Mouse (Mus musculus): ENCODE results near the gene Zfp457. TPM values are rescaled to one million over a fixed set of nuclear protein-coding genes. Genes with fewer than 3 reads are reported as not detected.
"Not testable (repeated sequence)": the region's sequence is repeated elsewhere in the genome, so short reads cannot be mapped to it uniquely, and the experiment has no call there.

The Zfp457 gene
- polyA plus RNA-seq (2015; fragmentation: Nextera tagmentation; extraction: Ambion mirVana), result 0.77 and 0.94 TPM in 2 replicates

GRCm38 (mm10) chr13:67305822-67306672, at the start of gene Zfp457:
Zfp457 (minus strand) TSS chr13:67306485.
- Histone ChIP-seq H3K27me3 (replicated peaks) (no peaks in the 10 kb centered on the region), H3K4me2 (peak within 1 kb of the TSS; percentile 94)
- 8% methylated on average over 16 of the region's 16 CpGs for WGBS

GRCm38 (mm10) chr13:67351854-67352253, 45.6 kb upstream of the Zfp457 start:
- Histone ChIP-seq H3K4me2 (no peak overlapping the region), H3K27ac (no peak overlapping the region), H3K4me1 (no peaks in the 10 kb centered on the region), H3K9me3 (no peaks in the 10 kb centered on the region), H3K4me3 (replicated peaks) (no peak overlapping the region), H3K9ac (no peak overlapping the region), H3K27me3 (replicated peaks) (no peaks in the 10 kb centered on the region), H3K36me3 (no peaks in the 10 kb centered on the region)
- no peak for ATAC-seq (ENCODE audit: insufficient read depth, low FRiP score, low read depth)

More at GRCm38 (mm10) chr13:67305822-67306672, at the start of gene Zfp457:
- H3K9me3 ChIP-seq, result no peaks in the 10 kb centered on the region
- H3K36me3 ChIP-seq, result no peaks in the 10 kb centered on the region
- H3K4me1 ChIP-seq, result no peaks in the 10 kb centered on the region
- peak within 1 kb of the TSS; percentile 72 for H3K4me3 ChIP-seq (replicated peaks)
- ATAC-seq (ENCODE audit: insufficient read depth, low FRiP score, low read depth), result peak; percentile 96
- H3K27ac ChIP-seq, result 0 out of 2 replicates have a peak within 1 kb of the TSS, but pooled peaks have one; percentile 44
- H3K9ac ChIP-seq, result peak within 1 kb of the TSS; percentile 82

GRCm38 (mm10) chr13:67343422-67343821, 37.1 kb upstream of the Zfp457 start:
- H3K4me2 ChIP-seq, result no peak overlapping the region
- ATAC-seq (ENCODE audit: insufficient read depth, low FRiP score, low read depth), result no peak
- H3K27ac ChIP-seq, result no peak overlapping the region
- H3K9me3 ChIP-seq, result no peaks in the 10 kb centered on the region
- H3K4me3 ChIP-seq (replicated peaks), result no peak overlapping the region
- H3K36me3 ChIP-seq, result no peaks in the 10 kb centered on the region
- H3K27me3 ChIP-seq (replicated peaks), result no peaks in the 10 kb centered on the region
- no peak overlapping the region for H3K9ac ChIP-seq
- H3K4me1 ChIP-seq, result no peaks in the 10 kb centered on the region
- WGBS, result 90% methylated on average over 2 of the region's 2 CpGs

- Histone ChIP-seq H3K4me3 (replicated peaks) (peak overlapping the region; percentile 61), H3K27ac (peak overlapping the region; percentile 51; the same call in 1 of the 2 replicates), H3K4me1 (0 out of 2 replicates have a peak, but pooled peaks cover 4% of the 10 kb centered on the region), H3K9me3 (no peaks in the 10 kb centered on the region), H3K4me2 (peak overlapping the region; percentile 83), H3K36me3 (no peaks in the 10 kb centered on the region), H3K27me3 (replicated peaks) (no peaks in the 10 kb centered on the region), H3K9ac (peak overlapping the region; percentile 12; the same call in 1 of the 2 replicates)
- ATAC-seq (ENCODE audit: insufficient read depth, low FRiP score, low read depth), result no peak
- WGBS, result 81% methylated on average over 1 of the region's 1 CpGs
Measured at GRCm38 (mm10) chr13:67332877-67333276, 26.6 kb upstream of the Zfp457 start.

DNA sequence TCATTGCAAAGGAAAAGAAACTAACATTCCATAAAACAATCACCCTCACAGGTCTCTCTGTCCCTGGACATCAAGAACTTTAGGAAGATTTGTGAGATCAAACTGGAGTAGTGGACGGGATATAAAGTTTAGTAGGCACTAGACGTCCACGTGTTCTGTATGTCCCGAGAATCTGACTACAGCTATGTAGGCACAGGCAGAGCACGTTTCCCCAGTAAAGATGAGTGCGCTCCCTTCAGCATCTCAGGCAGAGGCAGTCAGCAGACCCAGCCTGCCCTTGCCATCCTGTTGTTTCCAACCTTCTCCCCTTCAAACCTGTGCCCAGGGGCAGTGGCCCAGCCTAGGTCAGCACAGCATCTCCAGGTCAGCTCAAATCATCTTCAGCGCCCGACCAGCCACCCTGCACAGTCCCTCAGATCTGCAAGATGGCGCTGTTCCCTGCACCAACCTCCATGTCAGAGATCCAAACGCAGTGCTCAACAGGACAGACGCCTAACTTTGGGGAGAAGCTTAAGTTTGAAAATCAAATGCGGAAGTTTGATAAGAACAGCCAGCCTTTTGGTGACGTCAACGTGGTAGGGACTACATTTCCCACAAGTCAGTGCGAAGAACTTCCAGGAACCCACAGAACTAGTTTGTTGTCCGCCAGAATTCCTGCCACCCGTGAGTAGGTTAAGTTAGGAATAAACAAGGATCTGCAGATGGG, 25.9 kb upstream of the Zfp457 start, which contains the start of gene Zfp595:
Zfp595 (minus strand) TSS at position 552 of the 706 bp plus-strand sequence.
- 0 out of 2 replicates have a peak, but pooled peaks cover 4% of the 10 kb centered on the region for H3K4me1 ChIP-seq
- H3K36me3 ChIP-seq, result no peaks in the 10 kb centered on the region
- H3K27me3 ChIP-seq (replicated peaks), result no peaks in the 10 kb centered on the region
- ATAC-seq (ENCODE audit: insufficient read depth, low FRiP score, low read depth), result peak; percentile 92
- peak within 1 kb of the TSS; percentile 61 for H3K4me3 ChIP-seq (replicated peaks)
- WGBS, result 10% methylated on average over 17 of the region's 17 CpGs
- peak within 1 kb of the TSS; percentile 78 for H3K27ac ChIP-seq
- H3K9me3 ChIP-seq, result no peaks in the 10 kb centered on the region
- peak within 1 kb of the TSS; percentile 52 for H3K9ac ChIP-seq
- peak within 1 kb of the TSS; percentile 83 for H3K4me2 ChIP-seq

GRCm38 (mm10) chr13:67306718-67307117, 433 bp upstream of the Zfp457 start:
- WGBS, result 23% methylated on average over 5 of the region's 5 CpGs
- Histone ChIP-seq H3K27me3 (replicated peaks) (no peaks in the 10 kb centered on the region), H3K27ac (0 out of 2 replicates have a peak overlapping the region, but pooled peaks have one; percentile 44), H3K9ac (no peak overlapping the region; the same call in 1 of the 2 replicates), H3K4me2 (peak overlapping the region; percentile 94), H3K9me3 (no peaks in the 10 kb centered on the region), H3K4me3 (replicated peaks) (peak overlapping the region; percentile 72), H3K4me1 (no peaks in the 10 kb centered on the region), H3K36me3 (no peaks in the 10 kb centered on the region)
- peak; percentile 48; the same call in 1 of the 2 replicates for ATAC-seq (ENCODE audit: insufficient read depth, low FRiP score, low read depth)

GRCm38 (mm10) chr13:67278314-67278713, 28.0 kb downstream of the Zfp457 start, which contains the start of gene Zfp458:
Zfp458 (minus strand) TSS chr13:67278466.
- ATAC-seq (ENCODE audit: insufficient read depth, low FRiP score, low read depth), result peak; percentile 65
- Histone ChIP-seq H3K27ac (no peak within 1 kb of the TSS), H3K27me3 (replicated peaks) (no peaks in the 10 kb centered on the region), H3K4me3 (replicated peaks) (no peak within 1 kb of the TSS), H3K9me3 (no peaks in the 10 kb centered on the region), H3K4me1 (no peaks in the 10 kb centered on the region), H3K4me2 (no peak within 1 kb of the TSS), H3K9ac (no peak within 1 kb of the TSS), H3K36me3 (no peaks in the 10 kb centered on the region)
- 45% methylated on average over 7 of the region's 7 CpGs for WGBS

GRCm38 (mm10) chr13:67269383-67270065, 36.8 kb downstream of the Zfp457 start:
- not testable (repeated sequence) for H3K27me3 ChIP-seq (replicated peaks); H3K36me3 ChIP-seq; H3K27ac ChIP-seq; H3K4me1 ChIP-seq; H3K9me3 ChIP-seq
- peak; percentile 29; the same call in 1 of the 2 replicates for ATAC-seq (ENCODE audit: insufficient read depth, low FRiP score, low read depth)
- H3K9ac ChIP-seq, result 0 out of 2 replicates have a peak overlapping the region, but pooled peaks have one; percentile 31
- H3K4me2 ChIP-seq, result peak overlapping the region; percentile 71
- H3K4me3 ChIP-seq (replicated peaks), result peak overlapping the region; percentile 78
- 41% methylated on average over 8 of the region's 9 CpGs for WGBS

DNA sequence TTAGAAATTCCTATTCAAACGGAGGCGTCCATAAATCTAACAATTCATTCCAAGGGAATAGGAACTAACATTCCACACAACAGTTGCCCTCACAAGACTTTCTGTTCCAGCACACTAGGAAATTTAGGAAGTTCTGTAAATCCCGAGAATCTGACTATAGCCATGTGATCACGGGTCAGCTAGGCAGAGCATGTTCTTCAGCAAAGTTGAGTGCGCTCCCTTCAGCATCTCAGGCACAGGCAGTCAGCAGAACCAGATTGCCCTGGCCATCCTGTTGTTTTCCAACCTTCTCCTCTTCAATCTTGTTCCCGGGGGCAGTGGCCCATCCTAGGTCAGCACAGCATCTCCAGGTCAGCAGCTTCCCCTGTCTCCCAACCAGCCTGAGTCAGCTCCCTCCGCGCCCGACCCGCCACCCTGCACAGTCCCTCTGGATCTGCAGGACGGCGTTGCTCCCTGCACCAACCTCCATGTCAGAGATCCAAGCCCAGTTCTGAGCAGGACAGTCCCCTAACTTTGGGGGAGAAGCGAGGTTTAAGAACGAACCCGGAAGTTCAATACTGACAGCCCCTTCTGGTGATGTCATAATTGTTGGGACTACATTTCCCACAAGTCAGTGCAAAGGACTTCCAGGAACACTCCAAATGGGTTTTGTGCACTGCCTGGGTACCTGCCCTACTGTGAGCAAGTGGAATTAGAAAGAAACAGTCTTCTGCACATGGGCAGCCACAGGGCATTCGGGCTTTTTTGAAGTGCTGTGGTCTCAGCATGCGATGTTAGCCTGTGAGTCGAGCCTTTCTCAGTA, 37.5 kb downstream of the Zfp457 start:
- whole genome bisulfite sequencing, result 6% methylated on average over 18 of the region's 18 CpGs
- H3K27me3 ChIP-seq (replicated peaks), result no peaks in the 10 kb centered on the region
- H3K4me3 ChIP-seq (replicated peaks), result peak overlapping the region; percentile 78
- H3K27ac ChIP-seq, result peak overlapping the region; percentile 26; the same call in 1 of the 2 replicates
- peak; percentile 96 for ATAC-seq (ENCODE audit: insufficient read depth, low FRiP score, low read depth)
- H3K36me3 ChIP-seq, result no peaks in the 10 kb centered on the region
- no peaks in the 10 kb centered on the region for H3K9me3 ChIP-seq
- H3K4me1 ChIP-seq, result 0 out of 2 replicates have a peak, but pooled peaks cover 4% of the 10 kb centered on the region
- H3K4me2 ChIP-seq, result peak overlapping the region; percentile 71
- peak overlapping the region; percentile 31; the same call in 1 of the 2 replicates for H3K9ac ChIP-seq
